Mouse (Mus musculus) embryonic facial prominence, embryonic 14.5 days (tissue): ENCODE results near the gene Gm10643. TPM values are rescaled to one million over a fixed set of nuclear protein-coding genes. Genes with fewer than 3 reads are reported as not detected.

ENCODE experiments used
- ATAC-seq: fragments of 200-750 bp; cut with Nextera tagmentation; 2 replicates; pipeline ENCODE4 v1.8.0; 2017; ENCODE audit warnings: low read depth, moderate number of reproducible peaks, moderate TSS enrichment
- DNase-seq: peaks from one replicate; pipeline ENCODE4 v3.0.0-alpha.2; 2015; ENCODE audit warnings: low spot score
- H3K27ac ChIP-seq: fragments of 300-500 bp; sonication (generic); replicated peaks from 2 replicates; pipeline ENCODE4 v1.5.1; 2014; ENCODE audit warnings: low read depth, mild to moderate bottlenecking, low read length, moderate library complexity
- H3K27me3 ChIP-seq: fragments of 300-500 bp; sonication (generic); replicated peaks from 2 replicates; pipeline ENCODE4 v1.6.1; 2014; ENCODE audit warnings: low read length; ENCODE audit not compliant: control insufficient read depth, insufficient read depth
- H3K36me3 ChIP-seq: fragments of 300-500 bp; sonication (generic); 2 replicates; pipeline ENCODE4 v1.6.1; 2014; ENCODE audit warnings: low read length, mixed read lengths; ENCODE audit not compliant: control insufficient read depth, insufficient read depth
- H3K4me1 ChIP-seq: fragments of 300-500 bp; sonication (generic); 2 replicates; pipeline ENCODE4 v1.6.1; 2014; ENCODE audit warnings: antibody characterized with exemption, low read length; ENCODE audit not compliant: control insufficient read depth, insufficient read depth
- H3K4me2 ChIP-seq: fragments of 300-500 bp; sonication (generic); 2 replicates; pipeline ENCODE4 v1.6.1; 2014; ENCODE audit warnings: low read depth, mild to moderate bottlenecking, low read length, moderate library complexity, mixed read lengths
- H3K4me3 ChIP-seq: fragments of 300-500 bp; sonication (generic); 2 replicates; pipeline ENCODE4 v1.5.1; 2014; ENCODE audit warnings: low read depth, mild to moderate bottlenecking, low read length
- H3K9ac ChIP-seq: fragments of 300-500 bp; sonication (generic); 2 replicates; pipeline ENCODE4 v1.6.1; 2014; ENCODE audit warnings: low read depth, mild to moderate bottlenecking, low read length, moderate library complexity, mixed read lengths
- H3K9me3 ChIP-seq: fragments of 300-500 bp; sonication (generic); 2 replicates; pipeline ENCODE4 v1.6.1; 2016; ENCODE audit warnings: low read length; ENCODE audit not compliant: control insufficient read depth
- WGBS: fragments of 180-500 bp; shearing (Covaris S2); extraction: QIAGEN DNeasy Blood & Tissue Kit; methylation state at CpG from one replicate; pipeline ENCODE4 v1.1.7; 2014; 5-methylcytosine and 5-hydroxymethylcytosine counted together
- polyA plus RNA-seq: library from polyadenylated mRNA; unstranded; fragments of >200 nt; fragmentation: Nextera tagmentation; extraction: Ambion mirVana; gene quantifications from 2 replicates; pipeline ENCODE4 v1.2.1, GENCODE M21; 2014

The Gm10643 gene
- polyA plus RNA-seq, 1 experiment from 2014 or later = 2.3 TPM

GRCm38 (mm10) chr8:84096061-84096460 is 31.1 kb upstream of the Gm10643 start:
- H3K27ac ChIP-seq = no peak overlapping the region
- no peak for DNase-seq
- H3K4me2 ChIP-seq = no peak overlapping the region
- H3K4me3 ChIP-seq = no peak overlapping the region
- peaks cover 82% of the 10 kb centered on the region for H3K36me3 ChIP-seq
- 76% methylated on average over 6 of the region's 8 CpGs for WGBS
- H3K4me1 ChIP-seq = no peaks in the 10 kb centered on the region
- H3K9ac ChIP-seq = no peak overlapping the region
- ATAC-seq = no peak
- no peaks in the 10 kb centered on the region for H3K27me3 ChIP-seq
- no peaks in the 10 kb centered on the region for H3K9me3 ChIP-seq

DNA sequence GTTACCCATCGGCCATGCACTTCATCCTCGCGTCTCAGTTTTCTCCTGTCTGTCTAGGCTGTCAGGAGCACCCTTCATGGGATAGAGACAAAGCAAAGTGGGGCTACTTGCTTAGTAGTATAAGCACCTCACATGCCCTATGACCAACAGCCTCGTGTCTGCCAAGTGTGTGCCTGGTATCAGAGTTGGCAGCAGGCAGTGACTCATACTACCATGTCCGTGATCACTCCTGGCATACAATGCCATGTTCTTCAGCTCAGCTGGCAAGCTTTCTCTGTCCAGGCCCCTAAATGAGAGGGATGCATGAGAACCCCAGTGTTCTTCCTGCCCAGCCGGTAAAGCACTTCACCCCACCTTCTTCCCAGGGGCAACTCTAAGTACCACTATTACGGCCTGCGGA is 25.6 kb upstream of the Gm10643 start:
- Histone ChIP-seq H3K4me2 (no peak overlapping the region), H3K4me3 (no peak overlapping the region), H3K9ac (no peak overlapping the region), H3K36me3 (peaks cover 95% of the 10 kb centered on the region), H3K27me3 (no peaks in the 10 kb centered on the region), H3K4me1 (no peaks in the 10 kb centered on the region), H3K9me3 (no peaks in the 10 kb centered on the region), H3K27ac (no peak overlapping the region)
- ATAC-seq (no peak), DNase-seq (no peak)
- 91% methylated on average over 8 of the region's 8 CpGs for WGBS

DNA sequence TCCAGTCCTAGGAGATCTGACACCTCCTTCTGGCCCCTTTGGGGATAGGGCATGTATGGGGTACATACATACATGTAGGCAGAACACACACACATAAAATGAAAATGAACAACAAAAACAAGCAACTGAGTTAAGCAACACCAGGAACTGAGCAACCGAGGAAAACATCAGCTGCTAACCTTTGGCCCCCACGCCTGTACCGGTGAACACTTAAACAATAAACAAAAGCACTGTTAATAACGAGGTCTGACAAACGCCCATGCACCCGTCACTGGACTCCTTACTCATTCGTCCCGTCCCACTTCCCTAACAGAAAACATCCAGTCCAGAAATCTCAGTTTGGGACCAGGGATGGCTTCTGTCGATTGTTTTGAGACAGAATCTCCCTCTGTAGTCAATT is 24.3 kb upstream of the Gm10643 start:
- Histone ChIP-seq H3K36me3 (peaks cover 95% of the 10 kb centered on the region), H3K27me3 (no peaks in the 10 kb centered on the region), H3K9me3 (no peaks in the 10 kb centered on the region), H3K4me3 (no peak overlapping the region), H3K4me1 (no peaks in the 10 kb centered on the region), H3K27ac (no peak overlapping the region), H3K9ac (no peak overlapping the region), H3K4me2 (no peak overlapping the region)
- DNase-seq (no peak), ATAC-seq (no peak)
- WGBS = 75% methylated on average over 9 of the region's 9 CpGs

DNA sequence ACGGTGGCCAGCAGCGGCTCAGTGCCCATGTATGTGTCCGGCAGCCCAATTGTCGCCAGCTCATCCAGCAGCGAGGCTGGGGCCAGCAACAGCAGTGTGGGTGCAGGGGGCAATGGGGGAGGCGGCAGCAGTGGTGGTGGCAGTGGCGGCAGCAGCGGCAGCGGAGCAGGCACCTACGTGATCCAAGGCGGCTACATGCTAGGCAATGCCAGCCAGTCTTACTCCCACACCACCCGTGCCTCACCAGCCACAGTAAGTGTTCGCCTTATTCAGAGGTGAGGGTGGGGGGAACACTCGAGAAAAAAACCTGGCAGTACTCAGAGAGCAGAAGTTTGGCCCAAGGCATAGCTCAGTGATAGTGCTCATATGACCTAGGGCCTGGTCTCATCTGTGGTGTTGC is 22.9 kb upstream of the Gm10643 start:
- H3K36me3 ChIP-seq = peaks cover 95% of the 10 kb centered on the region
- no peaks in the 10 kb centered on the region for H3K9me3 ChIP-seq
- H3K27me3 ChIP-seq = no peaks in the 10 kb centered on the region
- 91% methylated on average over 14 of the region's 14 CpGs for WGBS
- no peak overlapping the region for H3K9ac ChIP-seq
- ATAC-seq = no peak
- no peaks in the 10 kb centered on the region for H3K4me1 ChIP-seq
- no peak overlapping the region for H3K27ac ChIP-seq
- H3K4me3 ChIP-seq = no peak overlapping the region
- DNase-seq = no peak
- no peak overlapping the region for H3K4me2 ChIP-seq

DNA sequence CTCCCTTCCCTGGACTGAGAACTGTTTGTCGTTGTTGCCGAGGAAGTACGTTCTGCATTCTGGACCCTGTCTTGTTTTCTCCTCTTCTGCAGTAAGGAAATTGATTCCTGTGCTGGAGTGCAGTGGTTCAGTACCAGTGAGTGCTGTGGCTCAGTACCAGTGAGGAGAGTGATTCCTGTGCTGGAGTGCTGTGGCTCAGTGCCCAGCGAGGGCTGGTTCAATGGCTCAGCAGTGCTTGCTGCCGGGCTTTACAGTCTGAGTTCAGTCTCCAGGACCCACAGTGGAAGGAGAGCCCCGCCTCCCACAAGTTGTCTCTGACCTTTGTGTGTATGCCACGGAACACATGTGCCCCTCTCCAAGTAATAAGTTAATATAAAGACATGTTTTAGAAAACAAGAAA is 22.2 kb upstream of the Gm10643 start:
- no peak overlapping the region for H3K9ac ChIP-seq
- H3K9me3 ChIP-seq = no peaks in the 10 kb centered on the region
- DNase-seq (no peak), ATAC-seq (no peak)
- no peaks in the 10 kb centered on the region for H3K27me3 ChIP-seq
- H3K36me3 ChIP-seq = peaks cover 95% of the 10 kb centered on the region
- H3K4me2 ChIP-seq = no peak overlapping the region
- H3K4me1 ChIP-seq = no peaks in the 10 kb centered on the region
- no peak overlapping the region for H3K27ac ChIP-seq
- WGBS = 88% methylated on average over 7 of the region's 7 CpGs
- no peak overlapping the region for H3K4me3 ChIP-seq

- H3K9me3 ChIP-seq = no peaks in the 10 kb centered on the region
- H3K4me2 ChIP-seq = peak overlapping the region; percentile 23; the same call in 1 of the 2 replicates
- ATAC-seq = peak; percentile 27; the same call in 1 of the 2 replicates
- H3K4me3 ChIP-seq = no peak overlapping the region
- peak overlapping the region; percentile 37; the same call in 1 of the 2 replicates for H3K9ac ChIP-seq
- no peak overlapping the region for H3K27ac ChIP-seq
- DNase-seq = no peak
- no peaks in the 10 kb centered on the region for H3K27me3 ChIP-seq
- WGBS = 53% methylated on average over 32 of the region's 42 CpGs
- H3K36me3 ChIP-seq = peaks cover 85% of the 10 kb centered on the region
- H3K4me1 ChIP-seq = no peaks in the 10 kb centered on the region
Measured at GRCm38 (mm10) chr8:84084341-84085115, 19.6 kb upstream of the Gm10643 start.

DNA sequence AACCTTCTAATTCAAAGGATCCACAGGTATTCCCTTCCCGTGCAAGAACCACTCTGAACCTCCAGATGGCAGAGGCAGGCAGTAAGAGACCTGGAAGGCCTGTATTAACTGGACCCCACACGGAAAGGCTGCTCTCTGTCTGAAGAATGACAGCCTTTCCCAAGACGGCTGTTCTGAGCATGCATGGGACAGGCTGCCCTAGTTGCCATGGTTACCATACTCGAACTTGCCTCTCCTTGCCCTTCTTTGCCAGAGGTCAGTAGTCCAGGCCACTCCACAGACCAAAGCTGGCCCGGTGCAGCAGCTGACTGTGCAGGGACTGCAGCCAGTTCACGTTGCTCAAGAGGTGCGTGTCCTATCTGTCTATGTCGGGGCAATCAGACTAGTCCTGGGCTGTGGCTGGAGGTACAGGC is 18.9 kb upstream of the Gm10643 start:
- H3K9me3 ChIP-seq = no peaks in the 10 kb centered on the region
- peak; percentile 14 for DNase-seq
- H3K4me2 ChIP-seq = no peak overlapping the region
- H3K27me3 ChIP-seq = no peaks in the 10 kb centered on the region
- peak; percentile 42; the same call in 1 of the 2 replicates for ATAC-seq
- WGBS = 30% methylated on average over 8 of the region's 8 CpGs
- H3K4me1 ChIP-seq = no peaks in the 10 kb centered on the region
- no peak overlapping the region for H3K4me3 ChIP-seq
- peaks cover 79% of the 10 kb centered on the region for H3K36me3 ChIP-seq
- no peak overlapping the region for H3K9ac ChIP-seq
- H3K27ac ChIP-seq = no peak overlapping the region

DNA sequence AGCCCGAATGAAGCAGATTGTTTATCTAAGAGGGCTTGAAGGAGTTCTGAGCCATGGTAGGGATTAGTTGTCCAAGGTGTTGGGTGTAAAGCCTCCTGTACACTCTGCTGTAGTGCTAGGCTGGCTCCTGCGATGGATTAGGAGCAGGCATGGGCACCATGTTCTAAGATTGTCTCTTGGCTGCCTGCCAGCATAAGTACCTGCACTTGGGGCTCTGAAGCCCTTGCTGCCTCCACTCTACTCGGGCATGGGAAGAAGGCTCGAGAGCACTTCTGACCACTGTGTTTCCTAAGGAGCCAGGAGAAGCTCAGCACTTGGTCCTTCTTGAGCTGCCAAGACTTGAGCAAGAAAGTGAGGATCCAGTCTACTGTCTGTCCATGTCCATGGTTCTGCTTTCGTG is 14.3 kb upstream of the Gm10643 start:
- Histone ChIP-seq H3K27me3 (no peaks in the 10 kb centered on the region), H3K36me3 (peaks cover 41% of the 10 kb centered on the region), H3K4me1 (no peaks in the 10 kb centered on the region), H3K4me2 (no peak overlapping the region), H3K27ac (no peak overlapping the region), H3K9me3 (no peaks in the 10 kb centered on the region), H3K9ac (no peak overlapping the region), H3K4me3 (no peak overlapping the region)
- 80% methylated on average over 5 of the region's 5 CpGs for WGBS
- ATAC-seq (no peak), DNase-seq (no peak)

DNA sequence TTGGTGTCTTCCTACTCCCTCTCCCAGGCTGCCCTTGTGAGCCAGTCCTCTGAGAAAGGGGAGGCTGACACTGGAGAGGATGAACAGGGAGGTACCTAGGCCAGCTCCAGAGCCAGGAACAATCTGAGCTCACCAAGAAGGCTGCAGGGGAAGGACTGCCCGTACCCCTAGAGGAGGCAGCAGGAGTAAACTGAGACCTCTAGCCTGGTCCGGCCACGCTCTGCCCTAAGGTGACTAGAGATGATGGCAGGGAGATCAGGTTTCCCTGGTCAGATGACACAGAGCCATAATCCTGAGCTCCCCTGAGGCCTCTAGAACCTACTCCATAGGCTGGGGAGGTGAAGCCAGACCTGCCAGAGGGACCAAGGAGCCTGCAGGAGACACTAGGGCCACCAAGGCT is 11.9 kb upstream of the Gm10643 start:
- no peaks in the 10 kb centered on the region for H3K9me3 ChIP-seq
- no peaks in the 10 kb centered on the region for H3K27me3 ChIP-seq
- H3K36me3 ChIP-seq = peaks cover 18% of the 10 kb centered on the region
- DNase-seq (no peak), ATAC-seq (peak; percentile 19; the same call in 1 of the 2 replicates)
- no peak overlapping the region for H3K27ac ChIP-seq
- H3K4me2 ChIP-seq = no peak overlapping the region
- H3K9ac ChIP-seq = no peak overlapping the region
- 73% methylated on average over 3 of the region's 3 CpGs for WGBS
- no peaks in the 10 kb centered on the region for H3K4me1 ChIP-seq
- no peak overlapping the region for H3K4me3 ChIP-seq
